Mouse (Mus musculus): ENCODE measurements around the gene 1700017N19Rik. TPM values are rescaled to one million over a fixed set of nuclear protein-coding genes. Genes with fewer than 3 reads are reported as not detected.

Gene 1700017N19Rik
- total and polyA plus RNA-seq, 3 experiments: not detected

GRCm38 (mm10) chr10:100642887-100643286, 52.6 kb downstream of the 1700017N19Rik start:
- H3K4me1 ChIP-seq (ENCODE audit: control insufficient read depth in 1 of 2, insufficient read depth in 2 of 2): no peaks in the 10 kb centered on the region
- no peak overlapping the region for H3K27ac ChIP-seq (ENCODE audit: insufficient read depth, low read depth)
- in situ Hi-C loops (cut with MboI; ENCODE audit: low pct_ligation_motif_present, low pct_unique_long_range_greater_than_20kb, low sequenced_read_pairs) (no loop called here), dilution Hi-C loops (cut with MboI; ENCODE audit: extremely low pct_ligation_motif_present, extremely low pct_unique_long_range_greater_than_20kb, low sequenced_read_pairs) (no loop called here)
- no peaks in the 10 kb centered on the region for H3K79me2 ChIP-seq (replicated peaks; ENCODE audit: control insufficient read depth, extremely low read depth, insufficient read depth, poor library complexity, severe bottlenecking)
- H3K4me3 ChIP-seq (replicated peaks in 1 of 3; ENCODE audit: low read depth in 2 of 3, low read length in 2 of 3, poor library complexity in 1 of 3): no peak overlapping the region
- no peak overlapping the region for H3K4me2 ChIP-seq (ENCODE audit: insufficient read depth, low read depth, poor library complexity, severe bottlenecking)
- DNase-seq (ENCODE audit: extremely low read depth): no peak
- H3K36me3 ChIP-seq (replicated peaks in 1 of 2; ENCODE audit: control insufficient read depth in 1 of 2, insufficient read depth in 1 of 2, low read length in 1 of 2): no peaks in the 10 kb centered on the region
- TF ChIP-seq USF1 (IDR thresholded peaks at IDR 0.05; ENCODE audit: low read depth, low read length) (no peak), POLR2A (IDR thresholded peaks at IDR 0.05; ENCODE audit: low read depth, low read length) (no peak), POLR2AphosphoS2 (IDR thresholded peaks at IDR 0.05; ENCODE audit: low read depth, low read length) (no peak), NELFE (IDR thresholded peaks at IDR 0.05; ENCODE audit: low read depth, low read length) (no peak), SIN3A (IDR thresholded peaks at IDR 0.05; ENCODE audit: low read length) (no peak), MEF2A (IDR thresholded peaks at IDR 0.05; ENCODE audit: borderline replicate concordance, low read depth, low read length) (no peak), E2F4 (IDR thresholded peaks at IDR 0.05; ENCODE audit: insufficient replicate concordance, low read depth, low read length) (no peak), GABPA (IDR thresholded peaks at IDR 0.05; ENCODE audit: insufficient replicate concordance, low read depth, low read length) (no peak), ETS1 (conservative IDR thresholded peaks at IDR 0.05; ENCODE audit: low read depth, low read length) (no peak), ZNF384 (IDR thresholded peaks at IDR 0.05; ENCODE audit: low read depth, low read length) (no peak), TCF12 (IDR thresholded peaks at IDR 0.05; ENCODE audit: low read depth, low read length) (no peak), MAZ (IDR thresholded peaks at IDR 0.05; ENCODE audit: low read depth, low read length) (no peak)
- H3K9ac ChIP-seq (ENCODE audit: insufficient read depth, low read depth): no peak overlapping the region
- H3K27me3 ChIP-seq (replicated peaks): no peaks in the 10 kb centered on the region
- H3K9me3 ChIP-seq (replicated peaks; ENCODE audit: low read length): peaks cover 29% of the 10 kb centered on the region

DNA sequence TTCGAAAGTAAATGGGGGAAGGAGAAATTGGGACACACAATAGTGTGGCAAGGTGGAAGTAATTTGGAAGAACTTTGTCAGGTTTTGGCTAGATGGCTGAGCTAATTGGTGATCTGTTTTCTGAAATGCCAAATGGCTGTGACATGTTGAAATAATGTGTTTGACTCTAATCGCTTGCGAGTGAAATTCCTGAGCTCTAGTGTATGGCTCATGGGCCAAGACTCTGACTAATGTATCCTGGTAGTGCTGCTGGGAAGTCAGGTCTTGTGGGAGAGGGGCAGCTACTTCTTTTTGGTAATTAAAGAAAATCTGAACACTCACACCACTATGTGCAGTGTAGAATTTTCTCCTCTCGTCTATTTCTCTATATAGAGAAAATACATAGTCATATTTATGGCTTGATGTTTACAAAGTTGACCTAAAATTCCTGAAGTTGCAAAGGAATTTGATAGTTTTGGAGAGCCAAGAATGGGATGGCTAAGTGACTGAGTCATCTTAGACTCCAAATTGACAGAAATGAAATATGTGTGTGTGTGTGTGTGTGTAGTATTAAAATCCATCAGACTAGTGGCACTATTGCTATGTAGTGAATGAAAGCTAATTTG, 55.1 kb downstream of the 1700017N19Rik start:
- H3K4me1 ChIP-seq (ENCODE audit: control insufficient read depth in 1 of 2, insufficient read depth in 2 of 2): no peaks in the 10 kb centered on the region
- dilution Hi-C loops (cut with MboI; ENCODE audit: extremely low pct_ligation_motif_present, extremely low pct_unique_long_range_greater_than_20kb, low sequenced_read_pairs) (no loop called here), in situ Hi-C loops (cut with MboI; ENCODE audit: low pct_ligation_motif_present, low pct_unique_long_range_greater_than_20kb, low sequenced_read_pairs) (no loop called here)
- H3K4me2 ChIP-seq (ENCODE audit: insufficient read depth, low read depth, poor library complexity, severe bottlenecking): no peak overlapping the region
- no peak overlapping the region for H3K27ac ChIP-seq (ENCODE audit: insufficient read depth, low read depth)
- TF ChIP-seq TCF12 (IDR thresholded peaks at IDR 0.05; ENCODE audit: low read depth, low read length) (no peak), ETS1 (conservative IDR thresholded peaks at IDR 0.05; ENCODE audit: low read depth, low read length) (no peak), UBTF (IDR thresholded peaks at IDR 0.05; ENCODE audit: low read depth, low read length) (no peak), MEF2A (IDR thresholded peaks at IDR 0.05; ENCODE audit: borderline replicate concordance, low read depth, low read length) (no peak), JUND (conservative IDR thresholded peaks at IDR 0.05; ENCODE audit: low read depth, low read length) (no peak), ELF1 (IDR thresholded peaks at IDR 0.05; ENCODE audit: low read depth, low read length) (no peak), CHD1 (IDR thresholded peaks at IDR 0.05; ENCODE audit: low read depth, low read length) (no peak)
- no peak overlapping the region for H3K9ac ChIP-seq (ENCODE audit: insufficient read depth, low read depth)
- peaks cover 20% of the 10 kb centered on the region for H3K9me3 ChIP-seq (replicated peaks; ENCODE audit: low read length)
- no peaks in the 10 kb centered on the region for H3K36me3 ChIP-seq (replicated peaks in 1 of 2; ENCODE audit: control insufficient read depth in 1 of 2, insufficient read depth in 1 of 2, low read length in 1 of 2)
- no peaks in the 10 kb centered on the region for H3K27me3 ChIP-seq (replicated peaks)
- H3K4me3 ChIP-seq (replicated peaks in 1 of 3; ENCODE audit: low read depth in 2 of 3, low read length in 2 of 3, poor library complexity in 1 of 3): no peak overlapping the region
- no peak for DNase-seq (ENCODE audit: extremely low read depth)
- no peaks in the 10 kb centered on the region for H3K79me2 ChIP-seq (replicated peaks; ENCODE audit: control insufficient read depth, extremely low read depth, insufficient read depth, poor library complexity, severe bottlenecking)
